Mouse (Mus musculus): ENCODE results near the gene Otx2. TPM values are rescaled to one million over a fixed set of nuclear protein-coding genes. Genes with fewer than 3 reads are reported as not detected.
"Not testable (repeated sequence)": the region's sequence is repeated elsewhere in the genome, so short reads cannot be mapped to it uniquely, and the experiment has no call there.

The Otx2 gene
- polyA plus RNA-seq, 1 experiment from 2014 or later: 10.4 TPM

DNA sequence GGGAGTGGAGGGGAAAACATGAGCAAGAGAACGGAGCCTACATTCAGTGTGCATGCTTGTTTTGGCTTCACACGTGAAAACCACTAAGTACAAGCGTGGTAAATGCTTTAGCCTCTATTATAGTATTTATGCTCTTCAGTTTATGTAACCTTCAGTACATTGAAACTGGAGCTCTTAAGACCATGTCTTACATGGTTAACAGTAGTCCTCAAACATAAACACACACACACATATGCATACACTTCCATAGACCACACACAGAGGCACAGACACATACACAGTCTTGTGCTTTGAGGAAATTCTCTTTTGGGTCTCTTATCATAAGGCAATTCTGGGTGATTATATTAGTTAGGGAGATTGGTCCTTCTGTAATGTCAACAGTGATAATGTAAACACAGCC, 40.5 kb downstream of the Otx2 start:
- ATAC-seq (ENCODE audit: insufficient number of reproducible peaks, insufficient read depth, low FRiP score, low TSS enrichment): no peak
- Histone ChIP-seq H3K27ac (no peak overlapping the region), H3K4me1 (no peaks in the 10 kb centered on the region), H3K9me3 (no peaks in the 10 kb centered on the region), H3K27me3 (no peaks in the 10 kb centered on the region), H3K36me3 (no peaks in the 10 kb centered on the region), H3K4me3 (no peak overlapping the region), H3K4me2 (replicated peaks) (no peak overlapping the region), H3K9ac (no peak overlapping the region)
- WGBS: 76% methylated on average over 3 of the region's 3 CpGs

- Histone ChIP-seq H3K4me1 (no peaks in the 10 kb centered on the region), H3K27me3 (no peaks in the 10 kb centered on the region), H3K4me2 (replicated peaks) (no peak overlapping the region), H3K9me3 (no peaks in the 10 kb centered on the region), H3K36me3 (no peaks in the 10 kb centered on the region), H3K4me3 (no peak overlapping the region), H3K27ac (no peak overlapping the region), H3K9ac (no peak overlapping the region)
- 88% methylated on average over 8 of the region's 8 CpGs for WGBS
- no peak for ATAC-seq (ENCODE audit: insufficient number of reproducible peaks, insufficient read depth, low FRiP score, low TSS enrichment)
Observed at GRCm38 (mm10) chr14:48632335-48632734, 41.3 kb downstream of the Otx2 start.

DNA sequence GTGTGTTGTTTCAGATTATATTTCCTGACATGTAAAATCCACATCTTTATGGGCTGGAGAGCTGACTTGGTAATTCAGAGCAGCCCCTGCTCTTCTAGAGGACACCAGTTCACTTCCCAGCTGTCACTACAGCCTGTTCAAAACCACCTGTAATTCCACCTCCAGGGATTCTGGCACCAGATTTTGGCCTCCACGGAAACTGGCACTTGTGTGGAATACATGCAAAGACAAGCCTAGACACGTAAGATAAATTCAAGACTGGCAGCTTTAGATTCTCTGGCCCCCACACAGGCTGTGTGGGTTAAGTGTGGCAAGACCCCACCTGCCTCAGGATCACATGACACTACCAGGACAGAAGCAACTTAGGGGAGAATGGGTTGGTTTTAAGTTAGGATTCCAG, 42.1 kb downstream of the Otx2 start:
- no peaks in the 10 kb centered on the region for H3K9me3 ChIP-seq
- WGBS: 81% methylated on average over 2 of the region's 2 CpGs
- no peak for ATAC-seq (ENCODE audit: insufficient number of reproducible peaks, insufficient read depth, low FRiP score, low TSS enrichment)

DNA sequence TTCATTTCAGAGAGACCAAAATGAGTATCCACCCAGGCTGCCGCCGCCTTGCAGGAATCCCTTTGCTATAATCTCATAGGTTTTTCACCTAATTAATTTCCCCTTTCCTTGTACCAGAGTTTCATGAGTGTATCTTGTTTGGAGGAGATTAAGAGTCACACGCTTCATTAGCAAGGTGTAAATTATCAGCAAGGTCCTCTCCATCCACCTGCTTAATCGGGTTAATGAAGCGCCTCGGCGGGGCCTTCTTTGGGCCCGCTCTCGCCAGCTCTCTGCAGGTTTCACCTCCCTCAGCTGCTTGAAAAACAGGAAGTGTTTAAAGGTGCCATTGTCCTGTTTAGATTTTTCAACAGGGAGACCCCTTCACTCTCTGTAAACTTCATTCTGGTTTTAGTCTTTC, 44.2 kb downstream of the Otx2 start:
- H3K4me1 ChIP-seq: no peaks in the 10 kb centered on the region
- H3K27ac ChIP-seq: no peak overlapping the region
- no peak overlapping the region for H3K9ac ChIP-seq
- H3K27me3 ChIP-seq: no peaks in the 10 kb centered on the region
- 82% methylated on average over 9 of the region's 9 CpGs for WGBS
- H3K4me2 ChIP-seq (replicated peaks): no peak overlapping the region
- H3K9me3 ChIP-seq: no peaks in the 10 kb centered on the region
- H3K4me3 ChIP-seq: no peak overlapping the region
- ATAC-seq (ENCODE audit: insufficient number of reproducible peaks, insufficient read depth, low FRiP score, low TSS enrichment): no peak
- no peaks in the 10 kb centered on the region for H3K36me3 ChIP-seq

More for the DNA sequence above, 42.1 kb downstream of the Otx2 start:
- no peak overlapping the region for H3K4me3 ChIP-seq
- no peak overlapping the region for H3K4me2 ChIP-seq (replicated peaks)
- H3K9ac ChIP-seq: no peak overlapping the region
- H3K36me3 ChIP-seq: no peaks in the 10 kb centered on the region
- H3K4me1 ChIP-seq: no peaks in the 10 kb centered on the region
- H3K27ac ChIP-seq: no peak overlapping the region
- H3K27me3 ChIP-seq: no peaks in the 10 kb centered on the region

- Histone ChIP-seq H3K36me3 (no peaks in the 10 kb centered on the region), H3K9ac (no peak overlapping the region), H3K4me1 (no peaks in the 10 kb centered on the region), H3K4me3 (no peak overlapping the region), H3K9me3 (no peaks in the 10 kb centered on the region), H3K4me2 (replicated peaks) (no peak overlapping the region), H3K27me3 (0 out of 2 replicates have a peak, but pooled peaks cover 2% of the 10 kb centered on the region), H3K27ac (no peak overlapping the region)
- no peak for ATAC-seq (ENCODE audit: insufficient number of reproducible peaks, insufficient read depth, low FRiP score, low TSS enrichment)
- WGBS: 85% methylated on average over 4 of the region's 4 CpGs
Observed at GRCm38 (mm10) chr14:48626271-48626670, 47.3 kb downstream of the Otx2 start.

DNA sequence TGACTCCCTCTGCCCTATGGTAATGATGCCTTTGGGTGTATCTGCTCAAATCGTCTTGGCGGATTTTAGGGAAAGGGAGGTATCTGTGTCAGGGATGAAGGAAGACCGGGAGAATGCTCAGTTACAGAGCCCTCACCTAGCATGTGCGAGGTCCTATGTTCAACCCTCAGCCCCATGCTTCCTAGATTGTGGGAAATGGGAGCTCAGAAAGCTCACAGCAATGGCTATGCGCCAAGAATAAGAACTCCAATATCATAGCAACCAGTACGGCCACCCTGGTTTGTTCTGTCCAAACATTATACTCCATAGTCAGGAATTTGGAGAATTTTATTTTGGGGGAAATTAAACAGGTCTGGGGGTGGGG, 48.3 kb downstream of the Otx2 start:
- Histone ChIP-seq H3K27me3 (0 out of 2 replicates have a peak, but pooled peaks cover 2% of the 10 kb centered on the region), H3K36me3 (no peaks in the 10 kb centered on the region), H3K4me3 (no peak overlapping the region), H3K9ac (no peak overlapping the region), H3K4me2 (replicated peaks) (no peak overlapping the region), H3K4me1 (no peaks in the 10 kb centered on the region), H3K9me3 (no peaks in the 10 kb centered on the region), H3K27ac (no peak overlapping the region)
- no peak for ATAC-seq (ENCODE audit: insufficient number of reproducible peaks, insufficient read depth, low FRiP score, low TSS enrichment)
- 68% methylated on average over 6 of the region's 6 CpGs for WGBS

GRCm38 (mm10) chr14:48624596-48625330, 48.9 kb downstream of the Otx2 start:
- WGBS: 82% methylated on average over 9 of the region's 9 CpGs
- ATAC-seq (ENCODE audit: insufficient number of reproducible peaks, insufficient read depth, low FRiP score, low TSS enrichment): no peak

GRCm38 (mm10) chr14:48622726-48623125, 50.9 kb downstream of the Otx2 start:
- ATAC-seq (ENCODE audit: insufficient number of reproducible peaks, insufficient read depth, low FRiP score, low TSS enrichment): not testable (repeated sequence)

More at GRCm38 (mm10) chr14:48624596-48625330, 48.9 kb downstream of the Otx2 start:
- H3K4me3 ChIP-seq: no peak overlapping the region
- H3K27ac ChIP-seq: no peak overlapping the region
- no peaks in the 10 kb centered on the region for H3K36me3 ChIP-seq
- no peaks in the 10 kb centered on the region for H3K9me3 ChIP-seq
- no peak overlapping the region for H3K9ac ChIP-seq
- no peak overlapping the region for H3K4me2 ChIP-seq (replicated peaks)
- H3K4me1 ChIP-seq: no peaks in the 10 kb centered on the region
- 0 out of 2 replicates have a peak, but pooled peaks cover 2% of the 10 kb centered on the region for H3K27me3 ChIP-seq

GRCm38 (mm10) chr14:48616361-48616760, 57.3 kb downstream of the Otx2 start:
- WGBS: 68% methylated on average over 5 of the region's 5 CpGs
- no peak for ATAC-seq (ENCODE audit: insufficient number of reproducible peaks, insufficient read depth, low FRiP score, low TSS enrichment)
- Histone ChIP-seq H3K4me3 (no peak overlapping the region), H3K4me2 (replicated peaks) (no peak overlapping the region), H3K9ac (no peak overlapping the region), H3K4me1 (no peaks in the 10 kb centered on the region), H3K27me3 (no peaks in the 10 kb centered on the region), H3K27ac (no peak overlapping the region), H3K9me3 (no peaks in the 10 kb centered on the region), H3K36me3 (no peaks in the 10 kb centered on the region)

More at GRCm38 (mm10) chr14:48622726-48623125, 50.9 kb downstream of the Otx2 start:
- H3K4me3 ChIP-seq; H3K27me3 ChIP-seq; H3K27ac ChIP-seq; H3K9ac ChIP-seq; H3K4me1 ChIP-seq; H3K9me3 ChIP-seq; H3K36me3 ChIP-seq; H3K4me2 ChIP-seq (replicated peaks): not testable (repeated sequence)
- 85% methylated on average over 9 of the region's 9 CpGs for WGBS

GRCm38 (mm10) chr14:48608641-48609310, 64.8 kb downstream of the Otx2 start:
- no peak overlapping the region for H3K4me3 ChIP-seq
- no peak overlapping the region for H3K9ac ChIP-seq
- H3K4me1 ChIP-seq: no peaks in the 10 kb centered on the region
- 74% methylated on average over 15 of the region's 15 CpGs for WGBS
- no peak overlapping the region for H3K4me2 ChIP-seq (replicated peaks)
- H3K27ac ChIP-seq: no peak overlapping the region
- no peaks in the 10 kb centered on the region for H3K9me3 ChIP-seq
- H3K27me3 ChIP-seq: no peaks in the 10 kb centered on the region
- ATAC-seq (ENCODE audit: insufficient number of reproducible peaks, insufficient read depth, low FRiP score, low TSS enrichment): no peak
- no peaks in the 10 kb centered on the region for H3K36me3 ChIP-seq

Measured in embryonic facial prominence, embryonic 12.5 days (tissue).